Mouse (Mus musculus): ENCODE results near the gene Lsp1. TPM values are rescaled to one million over a fixed set of nuclear protein-coding genes. Genes with fewer than 3 reads are reported as not detected.

The Lsp1 gene
- polyA plus RNA-seq, 1 experiment from 2014 or later, result 61.8 TPM

GRCm38 (mm10) chr7:142421826-142422225 is 38.8 kb upstream of the Lsp1 start:
- no peak overlapping the region for H3K27ac ChIP-seq (ENCODE audit: low read depth, low read length)
- H3K9me3 ChIP-seq (ENCODE audit: control insufficient read depth), result no peaks in the 10 kb centered on the region
- no peak for TF ChIP-seq CTCF (IDR thresholded peaks at IDR 0.05; ENCODE audit: low read depth)
- no peaks in the 10 kb centered on the region for H3K4me1 ChIP-seq (replicated peaks; ENCODE audit: control insufficient read depth, insufficient read depth, low read length)
- 60% methylated on average over 2 of the region's 2 CpGs for WGBS
- ATAC-seq, result no peak
- no peak overlapping the region for H3K4me3 ChIP-seq (ENCODE audit: low read depth, low read length)
- no peaks in the 10 kb centered on the region for H3K36me3 ChIP-seq (ENCODE audit: control insufficient read depth, insufficient read depth)
- no peak overlapping the region for H3K9ac ChIP-seq (ENCODE audit: low read depth, low read length)
- no peak overlapping the region for H3K4me2 ChIP-seq (replicated peaks; ENCODE audit: low read depth)
- H3K27me3 ChIP-seq (replicated peaks; ENCODE audit: control insufficient read depth, insufficient read depth, low read length), result no peaks in the 10 kb centered on the region

- Histone ChIP-seq H3K27me3 (replicated peaks; ENCODE audit: control insufficient read depth, insufficient read depth, low read length) (no peaks in the 10 kb centered on the region), H3K4me3 (ENCODE audit: low read depth, low read length) (no peak overlapping the region), H3K9ac (ENCODE audit: low read depth, low read length) (no peak overlapping the region), H3K27ac (ENCODE audit: low read depth, low read length) (no peak overlapping the region), H3K4me1 (replicated peaks; ENCODE audit: control insufficient read depth, insufficient read depth, low read length) (no peaks in the 10 kb centered on the region), H3K4me2 (replicated peaks; ENCODE audit: low read depth) (no peak overlapping the region), H3K9me3 (ENCODE audit: control insufficient read depth) (no peaks in the 10 kb centered on the region), H3K36me3 (ENCODE audit: control insufficient read depth, insufficient read depth) (no peaks in the 10 kb centered on the region)
- 62% methylated on average over 11 of the region's 11 CpGs for WGBS
- TF ChIP-seq CTCF (IDR thresholded peaks at IDR 0.05; ENCODE audit: low read depth), result peak; percentile 70
- ATAC-seq, result no peak
Observed at GRCm38 (mm10) chr7:142425641-142426213, 34.9 kb upstream of the Lsp1 start.

DNA sequence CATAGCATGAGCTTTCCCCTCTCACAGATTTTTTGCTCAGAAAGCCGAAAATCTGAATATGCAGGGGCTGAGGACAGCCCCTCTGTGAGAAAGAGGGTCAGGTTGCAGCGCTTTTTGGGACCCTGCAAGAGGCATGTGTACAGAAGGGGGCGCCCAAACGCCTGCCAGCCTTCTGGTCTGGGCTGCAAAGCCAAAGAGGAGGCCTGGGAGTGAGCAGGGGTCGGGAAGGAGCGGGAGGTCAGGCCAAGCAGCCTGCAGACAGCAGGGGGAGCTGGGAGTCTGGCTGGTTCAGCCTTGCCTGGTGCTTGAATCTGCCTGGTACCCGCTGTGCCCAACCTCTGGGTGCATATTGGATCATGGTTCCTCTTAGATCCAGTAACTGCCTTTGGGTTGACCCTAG is 32.4 kb upstream of the Lsp1 start:
- Histone ChIP-seq H3K9ac (ENCODE audit: low read depth, low read length) (no peak overlapping the region), H3K4me3 (ENCODE audit: low read depth, low read length) (no peak overlapping the region), H3K4me2 (replicated peaks; ENCODE audit: low read depth) (no peak overlapping the region), H3K4me1 (replicated peaks; ENCODE audit: control insufficient read depth, insufficient read depth, low read length) (no peaks in the 10 kb centered on the region), H3K36me3 (ENCODE audit: control insufficient read depth, insufficient read depth) (no peaks in the 10 kb centered on the region), H3K27me3 (replicated peaks; ENCODE audit: control insufficient read depth, insufficient read depth, low read length) (no peaks in the 10 kb centered on the region), H3K9me3 (ENCODE audit: control insufficient read depth) (no peaks in the 10 kb centered on the region), H3K27ac (ENCODE audit: low read depth, low read length) (no peak overlapping the region)
- peak; percentile 68 for TF ChIP-seq CTCF (IDR thresholded peaks at IDR 0.05; ENCODE audit: low read depth)
- no peak for ATAC-seq
- 36% methylated on average over 7 of the region's 7 CpGs for WGBS

- no peak overlapping the region for H3K9ac ChIP-seq (ENCODE audit: low read depth, low read length)
- H3K36me3 ChIP-seq (ENCODE audit: control insufficient read depth, insufficient read depth), result no peaks in the 10 kb centered on the region
- H3K4me1 ChIP-seq (replicated peaks; ENCODE audit: control insufficient read depth, insufficient read depth, low read length), result peaks cover 5% of the 10 kb centered on the region
- no peak overlapping the region for H3K4me3 ChIP-seq (ENCODE audit: low read depth, low read length)
- no peaks in the 10 kb centered on the region for H3K27me3 ChIP-seq (replicated peaks; ENCODE audit: control insufficient read depth, insufficient read depth, low read length)
- no peak overlapping the region for H3K4me2 ChIP-seq (replicated peaks; ENCODE audit: low read depth)
- no peak overlapping the region for H3K27ac ChIP-seq (ENCODE audit: low read depth, low read length)
- no peak for ATAC-seq
- 49% methylated on average over 12 of the region's 12 CpGs for WGBS
- H3K9me3 ChIP-seq (ENCODE audit: control insufficient read depth), result no peaks in the 10 kb centered on the region
- no peak for TF ChIP-seq CTCF (IDR thresholded peaks at IDR 0.05; ENCODE audit: low read depth)
Observed at GRCm38 (mm10) chr7:142430160-142430678, 30.4 kb upstream of the Lsp1 start.

GRCm38 (mm10) chr7:142431106-142431505 is 29.5 kb upstream of the Lsp1 start:
- Histone ChIP-seq H3K4me1 (replicated peaks; ENCODE audit: control insufficient read depth, insufficient read depth, low read length) (peaks cover 5% of the 10 kb centered on the region), H3K4me3 (ENCODE audit: low read depth, low read length) (no peak overlapping the region), H3K36me3 (ENCODE audit: control insufficient read depth, insufficient read depth) (no peaks in the 10 kb centered on the region), H3K27me3 (replicated peaks; ENCODE audit: control insufficient read depth, insufficient read depth, low read length) (no peaks in the 10 kb centered on the region), H3K27ac (ENCODE audit: low read depth, low read length) (no peak overlapping the region), H3K9ac (ENCODE audit: low read depth, low read length) (no peak overlapping the region), H3K9me3 (ENCODE audit: control insufficient read depth) (no peaks in the 10 kb centered on the region), H3K4me2 (replicated peaks; ENCODE audit: low read depth) (no peak overlapping the region)
- TF ChIP-seq CTCF (IDR thresholded peaks at IDR 0.05; ENCODE audit: low read depth), result no peak
- no peak for ATAC-seq
- WGBS, result 91% methylated on average over 14 of the region's 14 CpGs

GRCm38 (mm10) chr7:142433623-142434022 is 27.0 kb upstream of the Lsp1 start:
- H3K9me3 ChIP-seq (ENCODE audit: control insufficient read depth), result no peaks in the 10 kb centered on the region
- ATAC-seq, result no peak
- no peak overlapping the region; the same call in 1 of the 2 replicates for H3K4me3 ChIP-seq (ENCODE audit: low read depth, low read length)
- peak overlapping the region; percentile 37; the same call in 1 of the 2 replicates for H3K9ac ChIP-seq (ENCODE audit: low read depth, low read length)
- TF ChIP-seq CTCF (IDR thresholded peaks at IDR 0.05; ENCODE audit: low read depth), result no peak
- H3K36me3 ChIP-seq (ENCODE audit: control insufficient read depth, insufficient read depth), result no peaks in the 10 kb centered on the region
- H3K27me3 ChIP-seq (replicated peaks; ENCODE audit: control insufficient read depth, insufficient read depth, low read length), result no peaks in the 10 kb centered on the region
- H3K4me2 ChIP-seq (replicated peaks; ENCODE audit: low read depth), result peak overlapping the region; percentile 35
- peaks cover 5% of the 10 kb centered on the region for H3K4me1 ChIP-seq (replicated peaks; ENCODE audit: control insufficient read depth, insufficient read depth, low read length)
- no peak overlapping the region for H3K27ac ChIP-seq (ENCODE audit: low read depth, low read length)
- WGBS, result 15% methylated on average over 19 of the region's 19 CpGs
